Mouse (Mus musculus) heart, embryonic 14.5 days (tissue): ENCODE measurements around the gene App. TPM values are rescaled to one million over a fixed set of nuclear protein-coding genes. Genes with fewer than 3 reads are reported as not detected.

ENCODE experiments used
- ATAC-seq: fragments of 200-750 bp; cut with Nextera tagmentation; 2 replicates; pipeline ENCODE4 v1.8.0; 2017; ENCODE audit warnings: low read depth, moderate TSS enrichment; ENCODE audit not compliant: insufficient number of reproducible peaks, insufficient read depth, low FRiP score
- H3K27ac ChIP-seq, 2 experiments: fragments of 200-500 bp in 1 of 2; fragments of 300-500 bp in 1 of 2; sonication (generic) in 1 of 2; replicated peaks in 1 of 2; 2 replicates each; pipeline ENCODE4 v1.5.1; 2012 to 2014; ENCODE audit warnings: low read depth in 2 of 2, low read length in 2 of 2, control low read depth in 1 of 2, mild to moderate bottlenecking in 1 of 2, mixed read lengths in 1 of 2; ENCODE audit not compliant: control insufficient read depth in 1 of 2, insufficient read depth in 1 of 2
- H3K27me3 ChIP-seq: fragments of 300-500 bp; sonication (generic); 2 replicates; pipeline ENCODE4 v1.6.1; 2014; ENCODE audit warnings: mild to moderate bottlenecking, low read length, control low read depth; ENCODE audit not compliant: control insufficient read depth, insufficient read depth
- H3K36me3 ChIP-seq: fragments of 300-500 bp; sonication (generic); 2 replicates; pipeline ENCODE4 v1.6.1; 2014; ENCODE audit warnings: mild to moderate bottlenecking, control low read depth, low read length, mixed read lengths; ENCODE audit not compliant: control insufficient read depth, insufficient read depth
- H3K4me1 ChIP-seq, 2 experiments: fragments of 200-500 bp in 1 of 2; fragments of 300-500 bp in 1 of 2; sonication (generic) in 1 of 2; 2 replicates each; pipeline ENCODE4 v1.6.1; 2012 to 2014; ENCODE audit warnings: low read length in 2 of 2, control low read depth in 1 of 2, mixed read lengths in 1 of 2; ENCODE audit not compliant: control insufficient read depth in 2 of 2, insufficient read depth in 2 of 2
- H3K4me2 ChIP-seq: fragments of 300-500 bp; sonication (generic); 2 replicates; pipeline ENCODE4 v1.6.1; 2014; ENCODE audit warnings: mild to moderate bottlenecking, low read length
- H3K4me3 ChIP-seq, 2 experiments: fragments of 200-500 bp in 1 of 2; fragments of 300-500 bp in 1 of 2; sonication (generic) in 1 of 2; 2 replicates each; pipeline ENCODE4 v1.5.1; 2012 to 2014; ENCODE audit warnings: low read length in 2 of 2, mild to moderate bottlenecking in 2 of 2, control low read depth in 1 of 2, low read depth in 1 of 2, moderate library complexity in 1 of 2; ENCODE audit not compliant: control insufficient read depth in 1 of 2, insufficient read depth in 1 of 2
- H3K9ac ChIP-seq: fragments of 300-500 bp; sonication (generic); 2 replicates; pipeline ENCODE4 v1.6.1; 2014; ENCODE audit warnings: mild to moderate bottlenecking, low read length
- H3K9me3 ChIP-seq: fragments of 300-500 bp; sonication (generic); 2 replicates; pipeline ENCODE4 v1.6.1; 2016; ENCODE audit warnings: low read length, control low read depth; ENCODE audit not compliant: control insufficient read depth
- WGBS: fragments of 180-500 bp; shearing (Covaris S2); extraction: QIAGEN DNeasy Blood & Tissue Kit; methylation state at CpG from one replicate; pipeline ENCODE4 v1.1.7; 2014; 5-methylcytosine and 5-hydroxymethylcytosine counted together
- polyA plus RNA-seq: library from polyadenylated mRNA; unstranded; fragments of >200 nt; fragmentation: Nextera tagmentation; extraction: Ambion mirVana; gene quantifications from 2 replicates; pipeline ENCODE4 v1.2.1, GENCODE M21; 2014

Gene App
- polyA plus RNA-seq, 1 experiment from 2014 or later, result 169 TPM

- Histone ChIP-seq H3K36me3 (peaks cover 66% of the 10 kb centered on the region), H3K4me2 (no peak overlapping the region), H3K4me1 (0 out of 4 replicates have a peak, but pooled peaks cover 0 to 2% of the 10 kb centered on the region in 2 experiments), H3K4me3 (no peak overlapping the region), H3K9ac (no peak overlapping the region), H3K27ac (no peak overlapping the region), H3K27me3 (no peaks in the 10 kb centered on the region), H3K9me3 (no peaks in the 10 kb centered on the region)
- WGBS, result 95% methylated on average over 8 of the region's 8 CpGs
- no peak for ATAC-seq
Observed at GRCm38 (mm10) chr16:85024706-85025105, 148.9 kb downstream of the App start.

GRCm38 (mm10) chr16:85023106-85023505 is 150.5 kb downstream of the App start:
- no peak overlapping the region for H3K27ac ChIP-seq
- 55% methylated on average over 3 of the region's 3 CpGs for WGBS
- 0 out of 4 replicates have a peak, but pooled peaks cover 0 to 2% of the 10 kb centered on the region in 2 experiments for H3K4me1 ChIP-seq
- no peaks in the 10 kb centered on the region for H3K27me3 ChIP-seq
- H3K9ac ChIP-seq, result no peak overlapping the region
- no peak overlapping the region for H3K4me2 ChIP-seq
- no peaks in the 10 kb centered on the region for H3K9me3 ChIP-seq
- H3K36me3 ChIP-seq, result peaks cover 61% of the 10 kb centered on the region
- ATAC-seq, result no peak
- H3K4me3 ChIP-seq, result no peak overlapping the region

- Histone ChIP-seq H3K9me3 (no peaks in the 10 kb centered on the region), H3K36me3 (peaks cover 45% of the 10 kb centered on the region), H3K27ac (no peak overlapping the region), H3K4me2 (no peak overlapping the region), H3K4me1 (peaks cover 2 to 9% of the 10 kb centered on the region in 2 experiments; a peak in 2 of 4 replicates), H3K9ac (no peak overlapping the region), H3K4me3 (no peak overlapping the region), H3K27me3 (no peaks in the 10 kb centered on the region)
- no peak for ATAC-seq
- 89% methylated on average over 9 of the region's 9 CpGs for WGBS
Observed at GRCm38 (mm10) chr16:85020696-85021323, 152.8 kb downstream of the App start.

- WGBS, result 90% methylated on average over 5 of the region's 5 CpGs
- H3K27ac ChIP-seq, result no peak overlapping the region
- H3K4me3 ChIP-seq, result no peak overlapping the region
- H3K36me3 ChIP-seq, result peaks cover 45% of the 10 kb centered on the region
- no peak for ATAC-seq
- no peak overlapping the region for H3K9ac ChIP-seq
- peaks cover 2 to 9% of the 10 kb centered on the region in 2 experiments; a peak in 2 of 4 replicates for H3K4me1 ChIP-seq
- no peak overlapping the region for H3K4me2 ChIP-seq
- H3K9me3 ChIP-seq, result no peaks in the 10 kb centered on the region
- H3K27me3 ChIP-seq, result no peaks in the 10 kb centered on the region
Observed at GRCm38 (mm10) chr16:85019273-85019672, 154.3 kb downstream of the App start.

- H3K27me3 ChIP-seq, result no peaks in the 10 kb centered on the region
- ATAC-seq, result no peak
- no peaks in the 10 kb centered on the region for H3K9me3 ChIP-seq
- peaks cover 45% of the 10 kb centered on the region for H3K36me3 ChIP-seq
- no peak overlapping the region for H3K4me2 ChIP-seq
- no peak overlapping the region for H3K9ac ChIP-seq
- H3K4me1 ChIP-seq, result peaks cover 2 to 9% of the 10 kb centered on the region in 2 experiments; a peak in 2 of 4 replicates
- H3K4me3 ChIP-seq, result no peak overlapping the region
- WGBS, result 49% methylated on average over 7 of the region's 7 CpGs
- H3K27ac ChIP-seq, result no peak overlapping the region
Observed at GRCm38 (mm10) chr16:85017845-85018244, 155.7 kb downstream of the App start.

GRCm38 (mm10) chr16:85012695-85013094 is 160.9 kb downstream of the App start:
- H3K27ac ChIP-seq, result no peak overlapping the region
- H3K4me2 ChIP-seq, result no peak overlapping the region
- ATAC-seq, result no peak
- H3K4me1 ChIP-seq, result peaks cover 0 to 3% of the 10 kb centered on the region in 2 experiments; a peak in 1 of 4 replicates
- no peak overlapping the region for H3K4me3 ChIP-seq
- H3K9ac ChIP-seq, result no peak overlapping the region
- H3K27me3 ChIP-seq, result no peaks in the 10 kb centered on the region
- WGBS, result 95% methylated on average over 3 of the region's 3 CpGs
- peaks cover 56% of the 10 kb centered on the region for H3K36me3 ChIP-seq
- H3K9me3 ChIP-seq, result no peaks in the 10 kb centered on the region

GRCm38 (mm10) chr16:85012172-85012571 is 161.4 kb downstream of the App start:
- Histone ChIP-seq H3K4me2 (no peak overlapping the region), H3K4me1 (no peaks in the 10 kb centered on the region), H3K9me3 (no peaks in the 10 kb centered on the region), H3K27me3 (no peaks in the 10 kb centered on the region), H3K9ac (no peak overlapping the region), H3K4me3 (no peak overlapping the region), H3K36me3 (peaks cover 54% of the 10 kb centered on the region), H3K27ac (no peak overlapping the region)
- no peak for ATAC-seq
- WGBS, result 90% methylated on average over 5 of the region's 5 CpGs

GRCm38 (mm10) chr16:85010651-85011050 is 162.9 kb downstream of the App start:
- Histone ChIP-seq H3K4me3 (no peak overlapping the region), H3K27ac (no peak overlapping the region), H3K9me3 (no peaks in the 10 kb centered on the region), H3K4me1 (no peaks in the 10 kb centered on the region), H3K36me3 (peaks cover 56% of the 10 kb centered on the region), H3K4me2 (no peak overlapping the region), H3K27me3 (no peaks in the 10 kb centered on the region), H3K9ac (no peak overlapping the region)
- ATAC-seq, result no peak
- WGBS, result 93% methylated on average over 2 of the region's 2 CpGs
